Mouse (Mus musculus): ENCODE results near the gene Pxn.

Pxn gene

GRCm38 (mm10) chr5:115579363-115579762 is 72.9 kb downstream of the Pxn start:
- no peak for DNase-seq (ENCODE audit: low spot score in 2 of 2)

GRCm38 (mm10) chr5:115580229-115581001 is 73.9 kb downstream of the Pxn start:
- DNase-seq (ENCODE audit: low spot score in 2 of 2): no peak

- DNase-seq (ENCODE audit: low spot score in 2 of 2): no peak
Observed at GRCm38 (mm10) chr5:115581662-115582061, 75.2 kb downstream of the Pxn start.

- DNase-seq (ENCODE audit: low spot score in 2 of 2): no peak
Observed at GRCm38 (mm10) chr5:115585616-115586015, 79.1 kb downstream of the Pxn start.

DNA sequence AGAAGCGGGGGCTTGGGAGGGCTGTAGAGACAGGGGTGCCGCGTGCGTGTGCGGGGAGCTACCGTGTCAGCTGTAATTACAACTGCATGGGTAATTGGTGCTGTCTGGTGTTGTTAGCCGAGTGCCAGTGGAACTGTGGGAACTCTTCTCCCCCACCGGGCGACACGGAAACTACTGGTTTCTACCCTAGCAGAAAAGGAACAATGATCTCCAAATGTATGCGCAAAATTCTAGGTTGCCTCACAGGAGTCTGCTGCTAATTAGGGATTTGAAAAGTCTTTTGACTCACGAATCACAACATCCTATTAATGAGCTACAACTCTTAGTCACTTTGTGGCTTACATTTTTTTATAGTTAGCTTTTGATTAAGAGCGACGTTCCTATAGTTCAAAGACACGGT is 79.7 kb downstream of the Pxn start:
- no peak for DNase-seq (ENCODE audit: low spot score in 2 of 2)

DNA sequence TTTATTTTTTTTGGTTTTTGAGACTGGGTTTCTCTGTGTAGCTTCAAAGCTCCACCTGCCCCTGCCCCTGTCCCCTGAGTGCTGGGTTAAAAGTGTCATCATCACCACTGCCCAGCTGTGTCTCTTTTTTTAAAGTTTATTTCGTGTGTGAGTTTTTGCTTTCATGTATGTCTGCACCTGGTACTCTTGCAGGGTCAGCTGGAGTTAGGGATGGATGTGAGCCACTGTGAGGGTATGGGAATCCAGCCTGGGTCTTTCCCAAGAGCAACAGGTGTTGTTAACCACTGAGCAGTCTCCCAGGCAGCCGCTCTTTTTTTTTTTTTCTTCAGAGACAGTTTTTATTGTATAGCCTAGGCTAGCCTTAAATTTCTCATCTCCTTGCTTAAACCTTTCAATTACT is 80.3 kb downstream of the Pxn start:
- no peak for DNase-seq (ENCODE audit: low spot score in 2 of 2)

GRCm38 (mm10) chr5:115591028-115591427 is 84.6 kb downstream of the Pxn start:
- peak in 1 of 2 experiments; percentile 19 for DNase-seq (ENCODE audit: low spot score in 2 of 2)

DNA sequence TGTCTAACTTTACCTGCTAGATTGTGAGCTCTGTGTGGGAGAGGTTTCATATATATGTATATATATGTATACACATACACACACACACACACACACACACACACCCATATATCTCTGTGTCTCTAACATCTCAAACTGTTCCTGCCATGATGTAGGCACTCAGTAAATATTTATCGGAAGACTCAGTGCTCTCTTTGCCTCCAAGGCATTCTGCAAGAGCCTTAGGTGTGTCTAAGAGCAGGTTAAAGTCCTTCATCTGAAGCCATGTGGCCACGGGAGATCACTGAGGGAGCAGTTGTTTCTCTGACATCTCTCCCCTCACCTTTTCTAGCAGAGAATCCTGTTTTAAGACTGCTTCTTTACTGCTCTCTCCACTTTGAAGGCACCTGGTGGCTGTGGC is 85.0 kb downstream of the Pxn start:
- no peak for DNase-seq (ENCODE audit: low spot score in 2 of 2)

GRCm38 (mm10) chr5:115603561-115603960 is 97.1 kb downstream of the Pxn start:
- no peak for DNase-seq (ENCODE audit: low spot score in 2 of 2)

All from urinary bladder, postnatal 4 days (tissue).